Mouse (Mus musculus) left cerebral cortex, postnatal 14 days (tissue): ENCODE measurements at regions not wholly inside any gene's neighbourhood (a gene's known extent, or its start where the extent isn't known, plus 50 kb on each side); places are given as distances from the start of the nearest gene placed in this dataset.

ENCODE experiments used
- DNase-seq, 2 experiments: peaks; one replicate each; pipeline ENCODE4 v3.0.0; 2021 to 2022; ENCODE audit warnings: low spot score in 2 of 2, mixed read lengths in 1 of 2
- intact Hi-C: fragments of 180-260 bp; cut with DNase I; formaldehyde crosslinking; loops from one replicate; pipeline ENCODE4 v1.15.1; 2025

- intact Hi-C loops, result no loop called here
- no peak for DNase-seq
These were observed 477.4 kb upstream of the Diaph2 start for GRCm38 (mm10) chrX:129272135-129272534.

GRCm38 (mm10) chrX:129303987-129304386, 445.6 kb upstream of the Diaph2 start:
- DNase-seq, result peak; percentile 56 to 58
- intact Hi-C loops, result no loop called here

GRCm38 (mm10) chrX:129309380-129309779, 440.2 kb upstream of the Diaph2 start:
- intact Hi-C loops, result no loop called here
- no peak for DNase-seq

- intact Hi-C loops, result no loop called here
- no peak for DNase-seq
These were observed 420.1 kb upstream of the Diaph2 start for GRCm38 (mm10) chrX:129329441-129329840.

GRCm38 (mm10) chrX:129332810-129333209, 416.7 kb upstream of the Diaph2 start:
- no peak for DNase-seq
- intact Hi-C loops, result no loop called here
